Mouse (Mus musculus) ovary, postnatal 14 days (tissue): ENCODE measurements at regions not wholly inside any gene's neighbourhood (a gene's known extent, or its start where the extent isn't known, plus 50 kb on each side); places are given as distances from the start of the nearest gene placed in this dataset.

Experiments used
- DNase-seq: peaks from one replicate; pipeline ENCODE4 v3.0.0; 2022; ENCODE audit warnings: low spot score

DNA sequence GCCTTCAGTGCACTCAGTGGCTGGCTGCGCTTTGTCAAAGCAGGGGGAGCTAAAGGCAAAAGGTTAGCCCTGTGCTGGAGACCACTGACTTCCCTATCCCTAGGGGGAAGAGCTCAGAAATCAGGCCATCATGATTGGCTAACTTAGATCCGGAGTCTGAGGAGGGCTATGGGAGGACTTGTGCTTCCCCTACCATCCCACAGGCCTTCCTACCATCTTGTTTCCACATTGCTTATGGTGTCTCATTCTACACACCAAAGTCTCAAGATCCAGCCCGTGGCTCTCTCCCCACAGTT, 72.9 kb upstream of the 1700024P04Rik start:
- no peak for DNase-seq

DNA sequence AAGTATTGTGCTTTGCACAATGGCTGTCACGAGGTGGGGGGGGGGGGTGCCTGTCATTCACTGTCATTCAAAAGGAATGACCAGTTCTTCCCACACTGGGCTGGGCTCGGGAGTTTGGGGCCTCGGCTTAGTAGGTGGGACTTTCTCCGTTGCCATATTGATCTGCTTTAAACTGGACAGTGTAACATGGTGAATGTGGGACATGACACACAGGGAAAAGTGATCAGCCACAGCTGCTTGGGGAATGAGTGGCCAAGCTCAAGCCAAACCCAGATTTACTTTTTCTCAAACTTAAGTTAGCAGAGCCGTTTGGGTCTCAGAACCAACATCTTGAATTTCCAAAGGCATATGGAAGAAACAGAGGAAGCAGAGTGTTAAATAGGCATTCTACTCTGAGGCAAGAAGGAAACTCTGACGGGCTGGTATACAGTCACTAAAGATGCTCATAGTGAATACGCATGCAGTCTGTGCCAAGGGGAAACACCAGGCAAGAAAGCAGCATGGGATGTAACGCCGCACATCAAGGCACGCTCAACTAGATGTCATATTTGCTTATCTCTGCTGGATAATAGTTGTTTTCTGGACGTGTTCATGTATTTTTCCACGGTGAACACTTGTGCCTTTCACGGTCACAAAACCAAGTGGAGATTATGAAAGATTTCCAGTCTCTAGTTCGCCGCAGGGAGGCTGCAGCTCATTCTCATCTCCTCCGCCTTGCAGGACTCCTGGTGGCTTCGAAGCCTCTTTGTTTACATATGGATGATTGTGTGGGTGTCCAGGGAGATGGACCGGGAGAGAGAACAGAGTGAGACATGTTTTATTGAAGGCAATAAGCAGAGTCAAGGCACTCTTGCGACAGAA, 72.3 kb upstream of the 1700024P04Rik start:
- DNase-seq, result no peak

DNA sequence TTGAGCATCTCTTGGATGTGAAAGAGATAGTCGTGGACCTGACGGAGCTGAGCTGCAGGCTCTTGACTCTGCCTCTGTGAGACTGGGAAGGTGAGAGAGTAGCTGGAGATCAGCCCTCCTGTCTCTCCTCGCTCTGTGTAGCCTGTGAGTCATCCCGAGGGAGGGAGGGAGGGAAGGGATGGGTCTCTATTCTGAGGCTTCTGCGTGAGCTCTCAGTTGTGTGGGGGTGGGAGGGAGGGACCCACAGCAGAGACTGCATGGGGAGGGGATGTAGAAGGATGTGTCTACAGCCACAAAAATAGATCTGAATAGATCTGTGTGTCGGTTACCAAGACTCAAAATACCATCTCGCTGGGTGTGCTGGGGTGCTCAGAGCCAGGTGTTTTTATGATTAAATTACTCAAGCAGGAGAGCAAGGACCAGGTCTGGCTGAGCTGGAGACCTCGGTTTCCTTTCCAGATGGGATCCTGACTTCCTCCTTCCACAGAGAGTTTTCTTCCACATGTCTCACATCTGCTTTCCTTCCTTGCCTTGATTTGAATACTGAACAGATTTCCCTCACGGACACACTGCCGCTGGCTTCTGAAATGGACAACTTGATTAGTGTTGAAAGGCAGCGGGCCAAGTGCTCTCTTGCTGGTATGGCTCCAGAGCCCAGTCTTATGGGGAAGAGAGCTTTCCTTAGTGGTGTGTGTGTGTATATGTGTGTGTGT, 71.4 kb upstream of the 1700024P04Rik start:
- no peak for DNase-seq

- no peak for DNase-seq
Measured at GRCm38 (mm10) chr13:99052076-99052475, 67.7 kb upstream of the 1700024P04Rik start.

DNA sequence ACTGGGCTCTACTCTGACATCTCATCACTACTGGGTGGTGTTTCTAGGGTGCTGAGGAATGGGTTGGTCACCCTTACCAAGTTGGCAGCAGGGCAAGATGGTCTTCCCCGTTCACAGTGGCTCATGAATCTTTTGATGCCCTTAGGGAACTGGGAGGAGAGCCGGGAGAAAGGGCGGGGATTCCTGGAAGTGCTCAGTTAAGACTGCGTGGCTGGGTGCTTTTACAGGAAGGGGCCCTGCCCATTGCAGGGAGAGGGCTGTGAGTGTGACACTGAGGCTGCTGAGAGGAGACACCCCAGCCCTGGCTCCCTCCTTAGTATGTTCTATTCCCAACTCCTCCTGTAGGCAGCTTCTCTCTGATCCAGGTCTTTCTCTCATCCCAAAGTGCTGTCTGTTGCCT, 65.3 kb upstream of the 1700024P04Rik start:
- DNase-seq, result no peak

DNA sequence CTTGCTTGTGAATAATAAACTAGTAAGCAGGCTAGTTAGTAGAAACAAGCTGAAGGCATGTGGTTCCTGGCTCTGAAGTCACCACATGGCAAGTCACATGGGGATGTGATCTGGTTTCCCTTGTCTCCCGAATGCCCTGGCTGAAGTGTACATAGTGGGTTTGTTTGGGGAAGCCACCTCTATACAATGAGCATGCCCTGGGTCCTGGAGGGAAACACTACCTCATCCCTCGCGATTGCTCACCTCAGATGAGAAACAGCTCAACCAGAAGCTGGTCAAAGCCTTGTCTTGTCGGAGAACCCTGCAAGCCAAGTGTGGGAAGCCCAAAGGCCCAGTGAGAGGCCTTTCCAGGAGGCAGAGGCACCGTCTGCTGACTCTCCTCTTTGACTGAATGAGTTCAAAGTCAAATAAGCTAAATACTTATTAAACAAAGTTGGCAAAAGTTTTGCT, 64.3 kb upstream of the 1700024P04Rik start:
- DNase-seq, result no peak

- no peak for DNase-seq
Measured at GRCm38 (mm10) chr13:99047219-99047618, 62.9 kb upstream of the 1700024P04Rik start.

DNA sequence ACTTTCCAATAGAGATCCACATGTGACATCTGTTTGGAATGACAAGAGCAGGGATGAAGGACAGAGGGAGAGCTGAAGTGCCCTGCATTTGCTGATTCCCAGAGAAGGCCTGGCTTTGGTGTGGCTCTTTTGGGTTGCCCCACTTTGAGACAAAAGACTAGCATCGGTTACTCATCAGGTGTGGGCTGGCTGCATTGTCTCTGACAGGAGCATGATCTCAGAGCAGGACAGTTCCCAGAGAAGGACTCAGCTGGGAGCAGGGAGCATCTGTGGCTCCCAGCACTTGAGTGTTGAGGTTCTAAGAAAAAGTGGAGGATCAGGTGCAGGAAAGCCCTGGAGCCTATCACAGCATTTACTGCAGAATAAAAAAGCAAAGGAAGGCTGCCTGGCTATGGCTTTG, 62.4 kb upstream of the 1700024P04Rik start:
- no peak for DNase-seq

- DNase-seq, result no peak
Measured at GRCm38 (mm10) chr13:99042086-99042485, 57.7 kb upstream of the 1700024P04Rik start.

DNA sequence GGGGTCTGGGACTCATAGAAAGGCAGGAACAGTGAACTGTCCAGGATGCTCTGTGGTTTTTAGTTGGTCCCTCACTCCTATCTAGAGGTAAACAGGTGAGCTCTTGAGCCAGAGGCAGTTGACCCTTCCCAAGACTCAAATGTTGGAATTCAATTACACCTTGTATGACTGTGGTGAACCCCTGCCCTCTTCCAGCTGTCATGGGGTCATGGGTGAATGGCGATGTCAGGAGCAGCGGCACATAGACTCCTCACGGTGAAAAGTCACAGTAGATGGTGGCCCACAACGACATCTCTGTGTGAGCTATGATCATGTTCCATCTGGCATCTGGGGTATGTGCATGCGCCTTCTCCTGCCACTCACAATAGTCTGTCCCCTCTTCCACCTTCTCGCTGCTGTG, 56.9 kb upstream of the 1700024P04Rik start:
- no peak for DNase-seq

DNA sequence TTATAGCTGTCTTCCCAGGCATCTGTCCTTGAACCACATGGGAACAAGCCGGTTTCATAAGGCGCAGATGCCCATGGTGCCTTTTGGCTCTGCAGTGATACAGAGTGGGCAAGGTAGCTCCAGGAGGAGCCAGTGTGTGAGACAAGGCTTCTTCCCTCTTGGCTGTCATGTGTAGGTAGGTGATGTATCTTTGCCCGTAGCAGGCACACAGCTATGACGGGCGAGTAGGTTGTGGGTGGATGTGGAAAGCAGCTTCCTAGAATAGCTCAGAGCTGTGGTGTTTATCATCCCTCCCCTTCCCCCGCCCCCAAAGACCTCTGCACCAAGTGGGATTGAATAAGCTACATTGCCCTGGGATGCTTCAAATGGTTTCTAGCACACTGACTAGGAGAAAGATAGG, 56.5 kb upstream of the 1700024P04Rik start:
- no peak for DNase-seq

DNA sequence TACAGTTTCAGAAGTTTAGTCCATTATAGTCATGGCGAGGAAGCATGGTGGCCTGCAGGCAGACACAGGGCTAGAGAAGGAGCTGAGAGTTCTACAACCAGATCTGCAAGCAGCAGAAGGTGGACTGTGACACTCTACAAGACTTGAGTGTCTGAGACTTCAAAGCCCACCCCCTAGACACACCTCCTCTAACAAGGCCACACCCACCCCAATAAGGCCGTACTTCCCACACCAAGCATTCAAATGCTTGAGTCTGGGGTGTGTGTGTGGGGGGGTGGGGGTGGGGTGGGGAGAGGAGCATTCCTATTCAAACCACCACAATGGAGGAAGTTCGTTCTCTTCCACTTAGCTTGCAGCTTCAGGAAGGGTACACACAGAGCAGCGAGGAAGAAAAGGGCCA, 55.8 kb upstream of the 1700024P04Rik start:
- DNase-seq, result no peak

DNA sequence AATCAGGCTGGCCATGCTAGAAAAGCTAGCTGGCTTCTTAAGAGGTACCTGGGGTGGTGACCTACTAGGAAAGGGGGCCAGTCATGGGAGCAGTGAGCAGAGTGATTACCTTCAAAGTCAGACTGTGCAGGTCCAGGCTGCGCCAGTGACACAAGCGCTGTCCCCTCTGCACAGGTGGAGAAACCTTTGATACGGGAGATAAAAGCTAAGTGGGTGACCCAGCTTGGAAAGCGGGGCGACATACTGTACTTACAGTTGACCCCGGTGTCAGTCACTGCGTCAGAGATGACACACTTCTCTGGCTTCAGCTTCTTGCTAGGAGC, 54.7 kb upstream of the 1700024P04Rik start:
- DNase-seq, result no peak

- no peak for DNase-seq
Measured at GRCm38 (mm10) chr13:99038198-99039062, 54.1 kb upstream of the 1700024P04Rik start.

GRCm38 (mm10) chr13:99037131-99037530, 52.8 kb upstream of the 1700024P04Rik start:
- DNase-seq, result no peak
